Mouse (Mus musculus) kidney, embryonic 15.5 days (tissue): ENCODE measurements around the gene Anxa8. TPM values are rescaled to one million over a fixed set of nuclear protein-coding genes. Genes with fewer than 3 reads are reported as not detected.
A peak's percentile ranks its signal among the peaks of the same experiment; 100 is the strongest.

Source experiments
- ATAC-seq: fragments of 200-750 bp; cut with Nextera tagmentation; replicated peaks from 2 replicates; pipeline ENCODE4 v1.8.0; 2017; ENCODE audit warnings: moderate TSS enrichment; ENCODE audit not compliant: low FRiP score
- H3K27ac ChIP-seq: fragments of 300-500 bp; sonication (generic); 2 replicates; pipeline ENCODE4 v1.5.1; 2015; ENCODE audit warnings: mild to moderate bottlenecking, inconsistent platforms
- H3K27me3 ChIP-seq: fragments of 300-500 bp; sonication (generic); 2 replicates; pipeline ENCODE4 v1.6.1; 2015; ENCODE audit warnings: inconsistent platforms
- H3K36me3 ChIP-seq: fragments of 300-500 bp; sonication (generic); 2 replicates; pipeline ENCODE4 v1.6.1; 2015; ENCODE audit warnings: inconsistent platforms
- H3K4me1 ChIP-seq: fragments of 300-500 bp; sonication (generic); 2 replicates; pipeline ENCODE4 v1.6.1; 2015; ENCODE audit warnings: inconsistent platforms
- H3K4me2 ChIP-seq: fragments of 300-500 bp; sonication (generic); 2 replicates; pipeline ENCODE4 v1.6.1; 2015; ENCODE audit warnings: moderate library complexity, mild to moderate bottlenecking, inconsistent platforms
- H3K4me3 ChIP-seq: fragments of 300-500 bp; sonication (generic); replicated peaks from 2 replicates; pipeline ENCODE4 v1.5.1; 2015; ENCODE audit warnings: mild to moderate bottlenecking, inconsistent platforms
- H3K9ac ChIP-seq: fragments of 300-500 bp; sonication (generic); 2 replicates; pipeline ENCODE4 v1.6.1; 2015; ENCODE audit warnings: mild to moderate bottlenecking, inconsistent platforms
- H3K9me3 ChIP-seq: fragments of 300-500 bp; sonication (generic); replicated peaks from 2 replicates; pipeline ENCODE4 v1.6.1; 2016; ENCODE audit warnings: inconsistent platforms
- WGBS: fragments of 180-500 bp; shearing (Covaris S2); methylation state at CpG from one replicate; pipeline ENCODE4 v1.1.7; 2015; ENCODE audit warnings: mixed read lengths; 5-methylcytosine and 5-hydroxymethylcytosine counted together
- polyA plus RNA-seq: library from polyadenylated mRNA; unstranded; fragments of >200 nt; fragmentation: Nextera tagmentation; extraction: Ambion mirVana; gene quantifications from 2 replicates; pipeline ENCODE4 v1.2.1, GENCODE M21; 2015

The Anxa8 gene
- 1.8 and 2.0 TPM in 2 replicates for polyA plus RNA-seq

GRCm38 (mm10) chr14:34085731-34086130, at the start of gene Anxa8:
Gene Anxa8, plus strand, starts transcription at chr14:34085981.
- no peak within 1 kb of the TSS for H3K9ac ChIP-seq
- no peaks in the 10 kb centered on the region for H3K4me1 ChIP-seq
- H3K4me2 ChIP-seq, result no peak within 1 kb of the TSS
- 51% methylated on average over 4 of the region's 4 CpGs for WGBS
- ATAC-seq, result no peak
- H3K36me3 ChIP-seq, result no peaks in the 10 kb centered on the region
- no peaks in the 10 kb centered on the region for H3K27me3 ChIP-seq
- H3K4me3 ChIP-seq, result no peak within 1 kb of the TSS
- H3K9me3 ChIP-seq, result no peaks in the 10 kb centered on the region
- H3K27ac ChIP-seq, result no peak within 1 kb of the TSS

DNA sequence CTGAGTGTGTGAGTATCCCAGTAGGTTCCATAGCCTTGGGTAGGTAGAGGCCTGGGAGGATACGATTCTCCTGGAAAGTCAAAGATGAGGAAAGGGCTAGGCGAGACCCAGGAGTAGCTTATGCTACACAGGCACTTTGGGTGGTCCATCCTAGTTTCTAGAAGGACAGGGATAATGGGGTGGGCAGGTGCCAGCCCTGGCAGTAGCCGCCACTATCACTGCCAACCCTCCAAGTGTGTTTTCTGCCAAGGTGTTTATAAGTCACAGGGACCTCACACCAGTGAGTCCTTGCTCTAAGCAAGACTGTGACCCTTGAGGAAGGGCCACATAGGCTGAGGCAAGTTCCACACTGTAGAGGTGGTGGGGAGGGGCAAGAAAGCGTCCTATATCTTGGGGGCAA, 44.5 kb upstream of the Anxa8 start:
- Histone ChIP-seq H3K4me2 (no peak overlapping the region), H3K9ac (no peak overlapping the region), H3K4me3 (no peak overlapping the region), H3K27me3 (no peaks in the 10 kb centered on the region), H3K4me1 (no peaks in the 10 kb centered on the region), H3K9me3 (no peaks in the 10 kb centered on the region), H3K27ac (no peak overlapping the region), H3K36me3 (no peaks in the 10 kb centered on the region)
- no peak for ATAC-seq
- 83% methylated on average over 4 of the region's 4 CpGs for WGBS

- no peak overlapping the region for H3K9ac ChIP-seq
- no peak overlapping the region for H3K4me2 ChIP-seq
- H3K9me3 ChIP-seq, result no peaks in the 10 kb centered on the region
- no peaks in the 10 kb centered on the region for H3K27me3 ChIP-seq
- no peaks in the 10 kb centered on the region for H3K36me3 ChIP-seq
- no peak overlapping the region for H3K4me3 ChIP-seq
- H3K27ac ChIP-seq, result no peak overlapping the region
- no peak for ATAC-seq
- H3K4me1 ChIP-seq, result no peaks in the 10 kb centered on the region
- 52% methylated on average over 3 of the region's 3 CpGs for WGBS
Measured at GRCm38 (mm10) chr14:34043341-34043740, 42.4 kb upstream of the Anxa8 start.

DNA sequence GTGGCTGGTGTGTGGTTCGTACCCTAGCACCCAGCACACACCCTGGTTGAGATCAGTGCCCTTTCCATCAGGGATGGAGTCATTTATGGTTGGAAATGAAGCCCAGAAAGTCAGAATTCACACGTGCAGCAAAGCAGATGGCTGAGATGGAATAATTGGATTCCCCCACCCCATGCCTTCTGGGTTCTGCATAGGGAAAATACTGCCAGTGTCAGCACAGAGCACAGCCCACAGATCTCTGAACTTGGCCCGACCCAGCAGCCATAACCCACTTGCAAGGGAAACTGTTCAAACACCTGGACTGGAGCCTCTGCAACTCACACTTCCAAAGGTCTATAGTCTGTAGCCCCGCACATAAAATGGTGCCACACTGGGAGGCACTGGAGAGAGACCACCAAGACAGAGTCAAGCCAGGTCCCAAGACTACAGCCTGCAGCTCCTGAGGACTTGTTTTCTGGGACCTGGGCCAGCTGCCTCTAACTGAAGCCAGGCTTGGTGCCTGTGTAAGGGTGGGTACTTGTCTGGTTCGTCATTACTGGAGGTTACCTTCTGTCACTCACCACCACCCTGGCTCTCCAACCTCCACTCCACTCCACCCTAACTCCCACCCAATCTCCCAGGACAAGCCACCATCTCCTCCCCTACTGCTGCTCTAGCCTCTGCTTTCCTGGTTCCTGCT, 35.5 kb upstream of the Anxa8 start:
- Histone ChIP-seq H3K4me1 (no peaks in the 10 kb centered on the region), H3K4me3 (no peak overlapping the region), H3K4me2 (no peak overlapping the region), H3K27me3 (no peaks in the 10 kb centered on the region), H3K27ac (no peak overlapping the region), H3K9ac (no peak overlapping the region), H3K9me3 (no peaks in the 10 kb centered on the region), H3K36me3 (no peaks in the 10 kb centered on the region)
- ATAC-seq, result no peak
- 70% methylated on average over 5 of the region's 5 CpGs for WGBS

GRCm38 (mm10) chr14:34052516-34052915, 33.3 kb upstream of the Anxa8 start, which contains the start of gene Antxrl:
Gene Antxrl, plus strand, starts transcription at chr14:34052707.
- Histone ChIP-seq H3K9ac (no peak within 1 kb of the TSS), H3K4me1 (no peaks in the 10 kb centered on the region), H3K27me3 (no peaks in the 10 kb centered on the region), H3K4me3 (no peak within 1 kb of the TSS), H3K27ac (no peak within 1 kb of the TSS), H3K9me3 (no peaks in the 10 kb centered on the region), H3K36me3 (no peaks in the 10 kb centered on the region), H3K4me2 (no peak within 1 kb of the TSS)
- 76% methylated on average over 6 of the region's 6 CpGs for WGBS
- no peak for ATAC-seq

DNA sequence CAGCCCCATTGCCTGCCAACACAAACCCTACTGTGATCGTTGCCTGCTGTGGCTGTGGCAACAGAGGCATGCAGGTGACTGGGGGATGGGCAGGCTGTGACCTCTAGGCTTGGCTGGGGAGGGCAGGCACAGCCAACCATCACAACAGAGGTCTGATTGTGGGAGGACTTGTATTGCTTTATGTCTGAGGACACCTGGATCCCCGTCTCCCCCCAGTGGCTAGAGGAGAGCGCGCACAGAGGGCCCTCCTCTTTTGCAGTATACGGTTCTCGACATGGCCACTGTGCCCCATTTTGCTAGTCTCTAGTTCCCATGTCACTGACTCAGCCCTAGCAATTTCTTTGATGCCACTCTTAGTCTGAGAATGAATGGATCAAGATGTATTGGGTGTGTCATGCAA, 14.1 kb upstream of the Anxa8 start:
- Histone ChIP-seq H3K27me3 (no peaks in the 10 kb centered on the region), H3K9me3 (no peaks in the 10 kb centered on the region), H3K4me1 (peaks cover 10% of the 10 kb centered on the region), H3K4me3 (no peak overlapping the region), H3K36me3 (no peaks in the 10 kb centered on the region), H3K27ac (no peak overlapping the region), H3K9ac (no peak overlapping the region), H3K4me2 (no peak overlapping the region)
- no peak; the same call in 1 of the 2 replicates for ATAC-seq
- 64% methylated on average over 6 of the region's 6 CpGs for WGBS

GRCm38 (mm10) chr14:34075346-34075745, 10.4 kb upstream of the Anxa8 start:
- no peak overlapping the region for H3K9ac ChIP-seq
- H3K27ac ChIP-seq, result no peak overlapping the region
- H3K9me3 ChIP-seq, result no peaks in the 10 kb centered on the region
- WGBS, result 44% methylated on average over 4 of the region's 4 CpGs
- no peaks in the 10 kb centered on the region for H3K27me3 ChIP-seq
- peaks cover 10% of the 10 kb centered on the region for H3K4me1 ChIP-seq
- no peak overlapping the region for H3K4me3 ChIP-seq
- no peak overlapping the region for H3K4me2 ChIP-seq
- no peaks in the 10 kb centered on the region for H3K36me3 ChIP-seq
- ATAC-seq, result no peak

GRCm38 (mm10) chr14:34077222-34077621, 8.6 kb upstream of the Anxa8 start:
- no peaks in the 10 kb centered on the region for H3K36me3 ChIP-seq
- no peak overlapping the region for H3K4me2 ChIP-seq
- no peak overlapping the region for H3K4me3 ChIP-seq
- WGBS, result 59% methylated on average over 5 of the region's 5 CpGs
- H3K27ac ChIP-seq, result no peak overlapping the region
- H3K27me3 ChIP-seq, result no peaks in the 10 kb centered on the region
- H3K4me1 ChIP-seq, result peaks cover 10% of the 10 kb centered on the region
- H3K9me3 ChIP-seq, result no peaks in the 10 kb centered on the region
- ATAC-seq, result no peak
- no peak overlapping the region for H3K9ac ChIP-seq

DNA sequence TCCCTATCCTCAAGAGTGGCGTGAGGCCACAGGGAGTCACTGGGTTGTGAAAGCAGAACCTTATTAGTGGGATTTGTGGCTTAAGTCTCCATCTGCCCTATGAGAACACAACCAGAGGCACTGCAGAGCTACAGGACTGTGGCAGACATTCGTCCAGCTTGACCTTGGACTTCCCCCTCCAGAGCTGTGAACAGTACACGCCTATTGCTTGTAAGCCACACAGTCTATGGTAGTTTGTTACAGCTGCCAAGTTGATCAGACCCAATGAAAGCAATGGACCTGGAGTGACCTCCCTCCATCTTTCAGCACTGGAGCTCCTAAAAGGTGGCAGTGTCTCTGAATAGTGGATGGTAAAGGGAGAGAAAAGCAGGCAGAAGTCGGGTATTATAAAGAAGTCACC, 7.5 kb upstream of the Anxa8 start:
- WGBS, result 77% methylated on average over 4 of the region's 4 CpGs
- Histone ChIP-seq H3K4me3 (no peak overlapping the region), H3K27ac (no peak overlapping the region), H3K36me3 (no peaks in the 10 kb centered on the region), H3K4me2 (no peak overlapping the region), H3K4me1 (peaks cover 8% of the 10 kb centered on the region), H3K27me3 (no peaks in the 10 kb centered on the region), H3K9me3 (no peaks in the 10 kb centered on the region), H3K9ac (no peak overlapping the region)
- no peak for ATAC-seq

DNA sequence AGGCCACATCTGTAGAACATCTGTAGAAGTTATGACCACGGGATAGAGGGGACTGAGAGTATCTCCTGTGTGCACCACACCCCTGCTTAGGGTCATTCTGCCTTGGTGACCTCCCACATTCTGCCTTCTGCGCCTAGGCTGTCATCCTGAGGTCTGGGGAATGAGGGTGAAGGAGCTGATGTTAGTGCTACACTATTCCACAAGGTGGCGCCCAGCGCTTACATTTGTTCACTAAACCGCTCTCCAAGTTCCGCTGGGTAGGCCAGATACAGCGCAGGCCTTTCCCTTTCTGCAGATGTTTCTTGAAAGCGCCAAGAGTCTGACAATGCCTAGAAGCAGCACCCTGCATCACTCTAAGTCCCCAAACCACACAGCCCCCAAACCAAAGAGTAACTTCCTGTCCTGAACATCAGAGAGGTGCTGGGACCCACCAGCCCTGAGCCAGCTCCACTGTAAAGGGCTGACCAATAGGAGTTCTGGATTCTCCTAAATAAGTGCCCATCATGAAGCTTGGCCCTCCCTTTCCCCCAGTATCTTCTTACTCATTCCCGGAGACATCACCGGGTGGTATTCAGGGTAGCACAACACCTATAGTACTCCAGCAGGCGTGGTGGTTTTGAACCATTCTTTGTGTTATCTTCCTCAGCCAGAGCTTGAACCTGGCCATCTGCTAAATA, 5.3 kb upstream of the Anxa8 start:
- H3K9me3 ChIP-seq, result no peaks in the 10 kb centered on the region
- ATAC-seq, result peak; percentile 82
- H3K4me3 ChIP-seq, result no peak overlapping the region
- 10% methylated on average over 11 of the region's 11 CpGs for WGBS
- H3K27me3 ChIP-seq, result no peaks in the 10 kb centered on the region
- no peaks in the 10 kb centered on the region for H3K36me3 ChIP-seq
- H3K27ac ChIP-seq, result no peak overlapping the region
- H3K4me1 ChIP-seq, result no peaks in the 10 kb centered on the region
- no peak overlapping the region for H3K4me2 ChIP-seq
- H3K9ac ChIP-seq, result no peak overlapping the region

DNA sequence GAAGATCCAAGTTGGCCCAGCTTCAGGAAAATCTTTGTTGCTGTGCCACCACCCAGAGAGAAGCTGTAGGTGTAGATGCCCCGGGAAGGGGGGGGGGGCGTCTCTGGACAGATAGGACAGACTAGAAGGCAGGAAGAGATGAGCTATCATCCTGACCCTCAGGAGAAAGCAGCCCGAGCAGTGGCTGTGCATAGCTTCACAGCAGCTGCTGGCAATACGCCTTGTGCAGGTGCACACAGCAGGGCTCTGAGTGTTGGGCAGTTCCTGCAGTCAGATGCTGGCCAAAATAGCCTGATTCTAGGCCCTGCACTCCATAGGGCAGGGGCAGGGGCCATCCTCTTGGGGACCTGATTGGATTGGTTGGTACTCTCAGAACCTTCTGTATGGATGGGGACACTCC, 1.0 kb downstream of the Anxa8 start:
- WGBS, result 62% methylated on average over 4 of the region's 4 CpGs
- Histone ChIP-seq H3K4me3 (no peak overlapping the region), H3K4me2 (no peak overlapping the region)

GRCm38 (mm10) chr14:34087856-34088398, 2.1 kb downstream of the Anxa8 start:
- no peak overlapping the region for H3K4me3 ChIP-seq
- no peaks in the 10 kb centered on the region for H3K9me3 ChIP-seq
- no peaks in the 10 kb centered on the region for H3K4me1 ChIP-seq
- H3K36me3 ChIP-seq, result no peaks in the 10 kb centered on the region
- H3K4me2 ChIP-seq, result no peak overlapping the region
- 64% methylated on average over 2 of the region's 2 CpGs for WGBS
- no peak overlapping the region for H3K27ac ChIP-seq
- H3K9ac ChIP-seq, result no peak overlapping the region
- H3K27me3 ChIP-seq, result no peaks in the 10 kb centered on the region
- ATAC-seq, result no peak

More for the DNA sequence above, 1.0 kb downstream of the Anxa8 start:
- no peak overlapping the region for H3K27ac ChIP-seq
- H3K4me1 ChIP-seq, result no peaks in the 10 kb centered on the region
- no peaks in the 10 kb centered on the region for H3K27me3 ChIP-seq
- H3K36me3 ChIP-seq, result no peaks in the 10 kb centered on the region
- no peaks in the 10 kb centered on the region for H3K9me3 ChIP-seq
- no peak for ATAC-seq
- H3K9ac ChIP-seq, result no peak overlapping the region
